Mouse (Mus musculus) telencephalon, adult 2 months (tissue): ENCODE measurements around the gene Rin2.

Experiments used
- DNase-seq: peaks from one replicate; pipeline ENCODE4 v3.0.0-alpha.2; 2011; ENCODE audit warnings: low read depth, low spot score

Gene Rin2

GRCm38 (mm10) chr2:145730189-145730880, 55.3 kb downstream of the Rin2 start:
- no peak for DNase-seq

- no peak for DNase-seq
Observed at GRCm38 (mm10) chr2:145730905-145731304, 55.9 kb downstream of the Rin2 start.

GRCm38 (mm10) chr2:145735079-145735478, 60.1 kb downstream of the Rin2 start:
- no peak for DNase-seq

- no peak for DNase-seq
Observed at GRCm38 (mm10) chr2:145736543-145736942, 61.5 kb downstream of the Rin2 start.

GRCm38 (mm10) chr2:145737196-145737595, 62.2 kb downstream of the Rin2 start:
- no peak for DNase-seq

- DNase-seq = no peak
Observed at GRCm38 (mm10) chr2:145740729-145741128, 65.7 kb downstream of the Rin2 start.

- DNase-seq = no peak
Observed at GRCm38 (mm10) chr2:145742795-145743710, 68.0 kb downstream of the Rin2 start.

- no peak for DNase-seq
Observed at GRCm38 (mm10) chr2:145746406-145746805, 71.4 kb downstream of the Rin2 start.

- DNase-seq = no peak
Observed at GRCm38 (mm10) chr2:145749645-145750044, 74.6 kb downstream of the Rin2 start.

- no peak for DNase-seq
Observed at GRCm38 (mm10) chr2:145752572-145752971, 77.6 kb downstream of the Rin2 start.

GRCm38 (mm10) chr2:145753973-145754372, 79.0 kb downstream of the Rin2 start:
- no peak for DNase-seq

- DNase-seq = no peak
Observed at GRCm38 (mm10) chr2:145755864-145756822, 81.1 kb downstream of the Rin2 start.

GRCm38 (mm10) chr2:145760121-145760520, 85.1 kb downstream of the Rin2 start:
- DNase-seq = no peak

- DNase-seq = no peak
Observed at GRCm38 (mm10) chr2:145761436-145761835, 86.4 kb downstream of the Rin2 start.

- DNase-seq = no peak
Observed at GRCm38 (mm10) chr2:145769964-145770363, 94.9 kb downstream of the Rin2 start.

GRCm38 (mm10) chr2:145770730-145771536, 95.9 kb downstream of the Rin2 start:
- DNase-seq = no peak

- DNase-seq = no peak
Observed at GRCm38 (mm10) chr2:145783247-145783646, 108.2 kb downstream of the Rin2 start.

- DNase-seq = no peak
Observed at GRCm38 (mm10) chr2:145784246-145784935, 109.4 kb downstream of the Rin2 start.

GRCm38 (mm10) chr2:145784964-145785363, 109.9 kb downstream of the Rin2 start:
- no peak for DNase-seq
